Mouse (Mus musculus): ENCODE measurements around the gene Taok3. TPM values are rescaled to one million over a fixed set of nuclear protein-coding genes. Genes with fewer than 3 reads are reported as not detected.

Taok3 gene
- polyA plus RNA-seq, 1 experiment from 2014 or later = 22.0 TPM

- no peak overlapping the region for H3K4me3 ChIP-seq (ENCODE audit: low read depth, low read length)
- no peak for ATAC-seq (ENCODE audit: insufficient number of reproducible peaks, insufficient read depth, low FRiP score, low read depth)
- H3K9me3 ChIP-seq (ENCODE audit: control insufficient read depth, low read depth, low read length) = no peaks in the 10 kb centered on the region
- H3K27ac ChIP-seq (ENCODE audit: low read length) = no peak overlapping the region
- whole genome bisulfite sequencing = 89% methylated on average over 14 of the region's 14 CpGs
- no peaks in the 10 kb centered on the region for H3K27me3 ChIP-seq (ENCODE audit: control insufficient read depth, insufficient read depth, low read length)
- no peak overlapping the region for H3K4me2 ChIP-seq (replicated peaks; ENCODE audit: low read depth, low read length)
- H3K36me3 ChIP-seq (ENCODE audit: control insufficient read depth, insufficient read depth, low read length) = no peaks in the 10 kb centered on the region
- H3K4me1 ChIP-seq (ENCODE audit: control insufficient read depth, insufficient read depth, low read length) = no peaks in the 10 kb centered on the region
- no peak overlapping the region for H3K9ac ChIP-seq (replicated peaks; ENCODE audit: low read depth, low read length)
Observed at GRCm38 (mm10) chr5:117271945-117272344, 152.0 kb downstream of the Taok3 start.

- no peak overlapping the region for H3K9ac ChIP-seq (replicated peaks; ENCODE audit: low read depth, low read length)
- no peaks in the 10 kb centered on the region for H3K9me3 ChIP-seq (ENCODE audit: control insufficient read depth, low read depth, low read length)
- WGBS = 52% methylated on average over 5 of the region's 5 CpGs
- no peak for ATAC-seq (ENCODE audit: insufficient number of reproducible peaks, insufficient read depth, low FRiP score, low read depth)
- no peak overlapping the region for H3K4me2 ChIP-seq (replicated peaks; ENCODE audit: low read depth, low read length)
- H3K27ac ChIP-seq (ENCODE audit: low read length) = no peak overlapping the region
- H3K27me3 ChIP-seq (ENCODE audit: control insufficient read depth, insufficient read depth, low read length) = no peaks in the 10 kb centered on the region
- H3K4me3 ChIP-seq (ENCODE audit: low read depth, low read length) = no peak overlapping the region
- H3K4me1 ChIP-seq (ENCODE audit: control insufficient read depth, insufficient read depth, low read length) = 0 out of 2 replicates have a peak, but pooled peaks cover 2% of the 10 kb centered on the region
- no peaks in the 10 kb centered on the region for H3K36me3 ChIP-seq (ENCODE audit: control insufficient read depth, insufficient read depth, low read length)
Observed at GRCm38 (mm10) chr5:117274817-117275216, 154.9 kb downstream of the Taok3 start.

DNA sequence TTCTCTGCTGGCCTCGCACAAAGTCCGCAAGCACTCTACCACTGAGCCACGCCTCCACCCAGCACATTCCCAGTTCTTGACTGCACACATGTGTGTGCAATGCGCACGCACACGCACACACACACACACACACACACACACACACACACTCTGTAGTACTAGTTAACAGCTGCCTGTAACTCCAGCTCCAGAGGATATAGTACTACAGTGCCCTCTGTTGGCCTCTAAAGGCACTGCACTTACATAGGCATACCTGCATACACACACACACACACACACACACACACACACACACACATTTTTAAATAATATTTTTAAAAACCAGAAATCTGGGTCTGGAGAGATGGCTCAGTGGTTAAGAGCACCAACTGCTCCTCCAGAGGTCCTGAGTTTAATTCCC lies 157.9 kb downstream of the Taok3 start:
- no peaks in the 10 kb centered on the region for H3K9me3 ChIP-seq (ENCODE audit: control insufficient read depth, low read depth, low read length)
- H3K36me3 ChIP-seq (ENCODE audit: control insufficient read depth, insufficient read depth, low read length) = peaks cover 9% of the 10 kb centered on the region
- H3K9ac ChIP-seq (replicated peaks; ENCODE audit: low read depth, low read length) = no peak overlapping the region
- H3K4me3 ChIP-seq (ENCODE audit: low read depth, low read length) = no peak overlapping the region
- no peak for ATAC-seq (ENCODE audit: insufficient number of reproducible peaks, insufficient read depth, low FRiP score, low read depth)
- 95% methylated on average over 6 of the region's 6 CpGs for WGBS
- no peak overlapping the region for H3K4me2 ChIP-seq (replicated peaks; ENCODE audit: low read depth, low read length)
- H3K4me1 ChIP-seq (ENCODE audit: control insufficient read depth, insufficient read depth, low read length) = 0 out of 2 replicates have a peak, but pooled peaks cover 2% of the 10 kb centered on the region
- no peaks in the 10 kb centered on the region for H3K27me3 ChIP-seq (ENCODE audit: control insufficient read depth, insufficient read depth, low read length)
- H3K27ac ChIP-seq (ENCODE audit: low read length) = no peak overlapping the region

DNA sequence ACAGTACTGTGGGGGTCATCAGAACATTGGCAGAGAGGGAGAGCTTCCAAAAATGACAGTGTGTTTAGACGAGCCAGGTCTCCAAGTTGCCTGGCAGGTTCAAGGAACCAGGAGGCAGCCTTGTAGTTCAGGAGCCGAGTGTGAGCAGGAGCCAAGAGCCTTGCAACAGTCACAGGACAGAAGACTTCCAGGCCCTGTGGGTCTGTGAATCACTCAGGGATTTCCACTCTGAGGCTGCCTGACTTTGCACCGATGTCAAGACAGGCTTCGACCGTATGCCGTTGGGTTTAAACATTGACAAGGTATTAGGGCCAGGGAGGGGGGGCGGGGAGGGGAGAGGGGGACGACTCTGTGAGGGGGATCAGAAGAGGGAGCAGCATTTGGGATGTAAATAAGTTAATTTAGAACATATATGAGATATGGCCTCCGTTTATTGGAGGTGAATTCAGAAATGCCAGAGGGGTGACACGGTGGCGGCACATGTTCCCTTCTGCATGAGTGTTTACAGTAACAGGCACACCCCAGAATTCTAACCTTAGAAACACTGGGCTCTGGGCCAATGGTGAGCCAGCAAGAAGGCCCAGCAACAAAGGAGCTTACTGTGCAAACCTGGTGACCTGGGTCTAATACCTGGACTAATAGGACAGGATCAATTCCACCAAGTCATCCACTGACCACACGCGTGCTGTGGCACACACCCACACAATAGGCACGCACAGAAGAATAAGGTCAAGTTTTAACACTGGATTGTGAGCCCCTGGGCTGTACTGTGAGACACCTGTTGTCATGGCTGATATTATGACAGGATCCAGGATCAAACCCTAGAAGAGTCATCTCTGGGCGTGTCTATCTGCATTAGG lies 159.1 kb downstream of the Taok3 start:
- Histone ChIP-seq H3K27me3 (ENCODE audit: control insufficient read depth, insufficient read depth, low read length) (no peaks in the 10 kb centered on the region), H3K9me3 (ENCODE audit: control insufficient read depth, low read depth, low read length) (no peaks in the 10 kb centered on the region), H3K4me2 (replicated peaks; ENCODE audit: low read depth, low read length) (no peak overlapping the region), H3K36me3 (ENCODE audit: control insufficient read depth, insufficient read depth, low read length) (peaks cover 16% of the 10 kb centered on the region), H3K27ac (ENCODE audit: low read length) (0 out of 2 replicates have a peak overlapping the region, but pooled peaks have one; percentile 33), H3K4me1 (ENCODE audit: control insufficient read depth, insufficient read depth, low read length) (0 out of 2 replicates have a peak, but pooled peaks cover 2% of the 10 kb centered on the region), H3K9ac (replicated peaks; ENCODE audit: low read depth, low read length) (no peak overlapping the region), H3K4me3 (ENCODE audit: low read depth, low read length) (no peak overlapping the region)
- peak; percentile 59 for ATAC-seq (ENCODE audit: insufficient number of reproducible peaks, insufficient read depth, low FRiP score, low read depth)
- WGBS = 71% methylated on average over 15 of the region's 15 CpGs

DNA sequence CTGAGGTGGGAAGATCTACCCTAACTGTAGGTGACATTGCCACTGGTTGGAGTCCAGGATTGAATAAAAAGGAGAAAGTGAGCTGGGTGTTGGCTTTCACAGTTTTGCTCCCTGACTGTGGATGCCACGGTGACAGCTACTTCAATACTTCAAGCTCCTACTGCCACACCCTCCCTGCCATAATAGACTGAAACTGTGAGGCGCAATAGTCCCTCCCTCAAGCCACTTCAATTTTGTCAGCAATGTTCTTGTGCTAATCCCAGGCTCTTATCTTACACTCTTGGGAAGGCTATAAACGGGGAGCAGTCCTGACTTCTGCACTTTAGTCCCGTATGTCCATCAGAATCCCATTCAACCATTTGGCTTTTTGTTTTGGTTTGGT lies 159.7 kb downstream of the Taok3 start:
- no peaks in the 10 kb centered on the region for H3K27me3 ChIP-seq (ENCODE audit: control insufficient read depth, insufficient read depth, low read length)
- no peaks in the 10 kb centered on the region for H3K9me3 ChIP-seq (ENCODE audit: control insufficient read depth, low read depth, low read length)
- H3K4me1 ChIP-seq (ENCODE audit: control insufficient read depth, insufficient read depth, low read length) = 0 out of 2 replicates have a peak, but pooled peaks cover 2% of the 10 kb centered on the region
- no peak overlapping the region for H3K9ac ChIP-seq (replicated peaks; ENCODE audit: low read depth, low read length)
- H3K27ac ChIP-seq (ENCODE audit: low read length) = 0 out of 2 replicates have a peak overlapping the region, but pooled peaks have one; percentile 33
- H3K4me3 ChIP-seq (ENCODE audit: low read depth, low read length) = no peak overlapping the region
- no peak for ATAC-seq (ENCODE audit: insufficient number of reproducible peaks, insufficient read depth, low FRiP score, low read depth)
- peaks cover 21% of the 10 kb centered on the region for H3K36me3 ChIP-seq (ENCODE audit: control insufficient read depth, insufficient read depth, low read length)
- H3K4me2 ChIP-seq (replicated peaks; ENCODE audit: low read depth, low read length) = no peak overlapping the region
- 60% methylated on average over 4 of the region's 4 CpGs for WGBS

DNA sequence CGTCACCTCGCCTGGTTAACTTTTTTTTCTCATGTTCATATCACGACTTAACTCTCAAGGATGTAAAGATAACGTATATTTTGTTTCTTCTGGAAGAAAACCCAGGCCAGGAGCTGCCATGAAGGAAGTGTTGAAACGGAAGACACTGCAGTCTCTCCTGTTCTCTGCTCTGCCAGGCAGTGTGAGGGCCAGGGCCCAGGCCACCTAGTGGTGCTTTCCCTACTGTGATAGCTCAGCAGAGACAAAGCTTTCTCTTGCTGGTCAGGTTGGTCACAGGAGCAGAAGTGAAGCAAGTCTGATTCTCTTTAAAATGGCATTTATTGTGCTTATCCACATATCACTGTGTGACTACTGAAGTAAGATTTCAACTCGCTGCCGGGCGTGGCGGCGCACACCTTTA lies 161.6 kb downstream of the Taok3 start:
- 91% methylated on average over 10 of the region's 10 CpGs for WGBS
- Histone ChIP-seq H3K9ac (replicated peaks; ENCODE audit: low read depth, low read length) (no peak overlapping the region), H3K4me1 (ENCODE audit: control insufficient read depth, insufficient read depth, low read length) (peaks cover 9% of the 10 kb centered on the region; the same call in 1 of the 2 replicates), H3K27ac (ENCODE audit: low read length) (no peak overlapping the region), H3K9me3 (ENCODE audit: control insufficient read depth, low read depth, low read length) (no peaks in the 10 kb centered on the region), H3K4me2 (replicated peaks; ENCODE audit: low read depth, low read length) (no peak overlapping the region), H3K27me3 (ENCODE audit: control insufficient read depth, insufficient read depth, low read length) (no peaks in the 10 kb centered on the region), H3K36me3 (ENCODE audit: control insufficient read depth, insufficient read depth, low read length) (peaks cover 27% of the 10 kb centered on the region), H3K4me3 (ENCODE audit: low read depth, low read length) (no peak overlapping the region)
- ATAC-seq (ENCODE audit: insufficient number of reproducible peaks, insufficient read depth, low FRiP score, low read depth) = no peak

GRCm38 (mm10) chr5:117282360-117282759 lies 162.4 kb downstream of the Taok3 start:
- H3K9me3 ChIP-seq (ENCODE audit: control insufficient read depth, low read depth, low read length) = no peaks in the 10 kb centered on the region
- no peaks in the 10 kb centered on the region for H3K27me3 ChIP-seq (ENCODE audit: control insufficient read depth, insufficient read depth, low read length)
- no peak overlapping the region for H3K4me3 ChIP-seq (ENCODE audit: low read depth, low read length)
- H3K4me2 ChIP-seq (replicated peaks; ENCODE audit: low read depth, low read length) = no peak overlapping the region
- no peak for ATAC-seq (ENCODE audit: insufficient number of reproducible peaks, insufficient read depth, low FRiP score, low read depth)
- H3K4me1 ChIP-seq (ENCODE audit: control insufficient read depth, insufficient read depth, low read length) = peaks cover 9% of the 10 kb centered on the region; the same call in 1 of the 2 replicates
- WGBS = 88% methylated on average over 8 of the region's 8 CpGs
- H3K27ac ChIP-seq (ENCODE audit: low read length) = no peak overlapping the region
- H3K36me3 ChIP-seq (ENCODE audit: control insufficient read depth, insufficient read depth, low read length) = peaks cover 27% of the 10 kb centered on the region
- H3K9ac ChIP-seq (replicated peaks; ENCODE audit: low read depth, low read length) = no peak overlapping the region

DNA sequence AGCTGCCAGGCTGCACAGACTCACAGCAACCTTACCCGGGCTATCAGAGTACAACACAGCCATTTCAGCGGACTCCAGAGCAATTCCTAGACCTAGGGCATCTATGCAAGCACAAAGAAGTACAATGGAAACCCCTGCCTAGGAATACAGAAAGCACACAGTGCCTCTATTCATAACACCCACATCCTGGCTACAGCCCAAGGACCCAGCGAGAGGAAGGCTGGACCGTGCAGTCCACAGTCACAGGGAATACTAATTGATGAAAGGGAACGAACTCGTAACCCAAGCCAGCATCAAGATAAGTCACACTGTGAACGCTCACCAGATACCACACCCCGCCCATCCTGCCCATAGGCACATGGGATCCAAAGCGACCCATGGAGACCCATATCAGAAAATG lies 164.1 kb downstream of the Taok3 start:
- H3K4me1 ChIP-seq (ENCODE audit: control insufficient read depth, insufficient read depth, low read length) = peaks cover 14% of the 10 kb centered on the region
- ATAC-seq (ENCODE audit: insufficient number of reproducible peaks, insufficient read depth, low FRiP score, low read depth) = no peak
- no peaks in the 10 kb centered on the region for H3K9me3 ChIP-seq (ENCODE audit: control insufficient read depth, low read depth, low read length)
- peaks cover 27% of the 10 kb centered on the region for H3K36me3 ChIP-seq (ENCODE audit: control insufficient read depth, insufficient read depth, low read length)
- no peak overlapping the region for H3K4me2 ChIP-seq (replicated peaks; ENCODE audit: low read depth, low read length)
- H3K4me3 ChIP-seq (ENCODE audit: low read depth, low read length) = no peak overlapping the region
- no peak overlapping the region for H3K27ac ChIP-seq (ENCODE audit: low read length)
- no peak overlapping the region for H3K9ac ChIP-seq (replicated peaks; ENCODE audit: low read depth, low read length)
- no peaks in the 10 kb centered on the region for H3K27me3 ChIP-seq (ENCODE audit: control insufficient read depth, insufficient read depth, low read length)
- WGBS = 85% methylated on average over 9 of the region's 9 CpGs
